Mouse (Mus musculus) lung, postnatal 0 days (tissue): ENCODE measurements around the gene Eci1.

Source experiments
- CTCF ChIP-seq: IDR thresholded peaks from 2 replicates; pipeline ENCODE4 v1.5.1; 2016; ENCODE audit warnings: antibody characterized with exemption, mild to moderate bottlenecking
- EP300 ChIP-seq: IDR thresholded peaks from 2 replicates; pipeline ENCODE4 v1.6.1; 2016; ENCODE audit warnings: antibody characterized with exemption, mild to moderate bottlenecking, control low read depth

DNA sequence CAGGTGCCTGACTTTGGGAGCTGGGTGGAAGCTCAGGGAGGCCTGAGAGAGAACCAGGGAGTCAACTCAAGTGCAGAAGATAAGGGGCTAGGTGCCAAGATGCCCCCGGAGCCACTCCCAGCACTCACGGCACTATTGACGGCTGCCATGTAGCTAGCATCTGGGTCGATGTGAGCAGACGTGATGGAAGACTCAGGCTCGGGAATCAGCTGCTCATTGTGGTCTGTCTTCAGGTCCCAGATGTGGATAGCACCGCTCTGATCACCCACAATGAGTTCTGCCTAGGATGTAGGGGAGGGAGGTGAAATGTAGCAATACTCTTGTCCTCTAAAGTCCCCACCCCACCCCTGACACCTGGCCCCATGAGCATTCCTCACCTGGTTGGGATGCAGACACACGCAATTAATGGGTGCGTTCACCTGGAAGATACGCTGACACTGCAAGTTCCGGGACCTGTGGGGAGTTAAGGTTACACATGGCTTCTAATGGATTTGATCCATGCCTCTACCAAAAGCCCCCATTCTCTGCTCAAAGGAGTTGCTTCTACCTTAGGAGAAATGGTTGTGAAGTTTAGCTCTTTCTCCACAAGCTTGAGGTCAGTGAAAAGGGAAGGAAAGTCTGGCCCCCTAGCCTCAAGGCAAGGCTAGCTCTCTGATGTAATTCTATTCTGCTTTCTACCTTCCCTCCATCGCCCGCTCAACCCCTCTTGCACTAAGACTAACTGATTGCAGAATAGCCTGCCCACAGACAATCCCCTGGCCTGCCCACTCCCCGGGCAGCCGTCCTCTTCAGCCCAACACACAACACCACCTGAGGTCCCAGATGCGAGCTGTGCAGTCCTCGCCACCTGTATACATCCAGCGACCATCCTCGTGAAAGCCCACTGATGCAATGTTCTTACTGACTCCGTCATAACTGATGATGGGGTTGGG lies 50.9 kb downstream of the Eci1 start:
- no peak for TF ChIP-seq CTCF
- TF ChIP-seq EP300 = no peak
